Mouse (Mus musculus) T-helper 17 cell (primary cell): ENCODE results near the gene Vmn1r202.
"Not testable (repeated sequence)": the region's sequence is repeated elsewhere in the genome, so short reads cannot be mapped to it uniquely, and the experiment has no call there.

Source experiments
- in situ Hi-C, 2 experiments: fragments of 300-600 bp; cut with MboI, MseI; formaldehyde crosslinking; loops; 1 replicate in 1 of 2; 2 replicates in 1 of 2; pipeline ENCODE4 v1.15.1; 2025; ENCODE audit warnings: high pct_unique_total_duplicates in 2 of 2

Vmn1r202 gene

DNA sequence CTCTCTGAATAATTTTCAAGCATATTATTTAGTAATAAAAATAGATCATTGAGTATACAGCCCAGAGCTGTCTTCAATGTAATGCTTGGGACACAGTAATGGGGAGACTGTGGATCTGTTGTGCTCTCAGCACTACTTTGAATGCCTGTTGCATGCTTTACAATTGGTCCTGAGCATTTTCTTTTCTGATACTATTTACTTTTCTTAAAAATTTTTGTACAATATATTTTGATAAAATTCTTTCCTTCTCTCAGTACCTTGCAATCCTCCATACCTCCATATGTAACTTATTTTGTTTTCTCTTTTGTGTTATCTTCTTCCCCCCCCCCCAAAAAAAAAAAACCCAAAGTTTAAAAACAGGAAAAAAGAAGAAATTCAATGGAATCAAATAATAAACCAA, at the start of gene Vmn1r202:
TSS of gene Vmn1r202 (minus strand) at position 101 of the 400 bp plus-strand sequence.
- in situ Hi-C loops: no loop called here

- in situ Hi-C loops: not testable (repeated sequence)
Observed at GRCm38 (mm10) chr13:22552898-22553297, 47.7 kb upstream of the Vmn1r202 start, which contains the start of gene Vmn1r204. TSS of gene Vmn1r204 (plus strand) at chr13:22553198.

- in situ Hi-C loops: no loop called here
Observed at GRCm38 (mm10) chr13:22517814-22518213, 12.6 kb upstream of the Vmn1r202 start, which contains the start of gene Vmn1r203. TSS of gene Vmn1r203 (plus strand) at chr13:22518114.

DNA sequence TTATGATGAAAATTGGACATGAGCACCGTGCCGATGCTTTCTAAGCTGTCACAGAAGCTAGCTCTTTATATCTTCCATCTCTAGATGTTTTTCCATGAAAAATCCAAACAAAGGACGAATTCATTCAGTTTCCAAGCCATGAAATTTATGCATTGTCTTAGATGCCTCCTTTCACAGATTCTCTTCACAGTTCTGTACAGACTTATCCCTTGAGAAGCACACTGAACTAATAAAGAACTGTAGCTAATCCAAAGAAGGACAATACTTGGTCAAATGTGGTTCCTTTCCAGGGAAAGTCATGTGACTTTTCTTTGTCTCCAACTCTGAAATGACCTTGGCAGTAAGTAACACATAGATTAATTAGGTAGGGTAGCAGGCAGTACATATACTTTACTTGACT, 2.8 kb downstream of the Vmn1r202 start:
- in situ Hi-C loops: no loop called here

DNA sequence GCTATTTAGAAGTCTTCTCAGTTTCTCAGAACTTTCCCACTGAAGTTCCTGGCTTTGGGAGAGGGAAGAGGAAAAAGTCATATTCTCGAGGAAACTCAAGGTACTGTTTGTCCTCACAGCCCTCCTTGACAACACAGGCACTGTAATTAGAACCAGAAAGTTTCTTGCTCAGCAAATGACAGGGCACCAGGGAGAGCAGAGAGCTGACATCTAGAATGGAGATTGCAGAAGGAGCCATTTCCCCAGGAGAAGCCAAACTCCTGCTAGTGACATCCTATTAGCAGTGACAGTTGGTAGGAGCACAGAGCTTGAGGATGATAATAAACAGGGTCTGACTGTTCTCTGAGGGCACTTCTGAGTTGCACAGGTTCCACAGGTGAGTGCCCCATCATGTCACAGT, 33.6 kb downstream of the Vmn1r202 start, which contains the start of gene Vmn1r201:
TSS of gene Vmn1r201 (plus strand) at position 301 of the 400 bp plus-strand sequence.
- in situ Hi-C loops: loop anchor here in 1 of 2 experiments (10.0 kb wide), 1 partner anchor 587 kb away; no protein-coding TSS in a partner anchor

DNA sequence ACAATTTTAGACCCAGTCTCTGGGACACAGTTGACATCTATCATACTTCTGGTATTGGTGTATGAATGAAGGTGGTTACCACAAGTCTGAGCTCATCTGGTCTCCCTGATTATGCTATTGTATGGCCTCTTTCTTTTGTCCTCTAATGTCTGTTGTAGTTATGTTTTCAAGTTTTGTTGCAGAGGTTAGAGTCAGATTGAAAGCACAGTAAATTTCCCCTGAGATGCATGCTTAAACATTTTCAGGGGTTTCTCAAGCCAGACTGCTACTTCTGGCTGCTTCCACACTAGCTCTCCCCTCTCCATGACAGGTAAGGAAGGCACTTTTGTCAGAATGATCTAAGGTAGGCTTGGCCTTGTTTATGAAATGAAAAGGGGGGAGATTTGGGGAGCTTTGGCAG, 50.0 kb downstream of the Vmn1r202 start:
- in situ Hi-C loops: no loop called here
